1 mouse cellular context compared by ENCODE assay signal in genomic region chr9:65392638-65393364, GRCm38 (mm10).
TF ChIP-seq lines count a peak whose summit lies in the region.

No protein-coding gene starts in this region.

TF ChIP-seq in CH12.LX, 34 proteins besides CTCF, POLR2A, EP300 and RAD21:
- TF ChIP-seq SMC3 (IDR thresholded peaks at IDR 0.05; ENCODE audit: low read depth, low read length) = peak; percentile 90
- TF ChIP-seq E2F4 (IDR thresholded peaks at IDR 0.05; ENCODE audit: insufficient replicate concordance, low read depth, low read length) = no peak
TF ChIP-seq in CH12.LX: peak in this region for 1.
